Mouse (Mus musculus) Muller cell, postnatal 12 days (primary cell): ENCODE results near the gene Nagk.
"Not testable (repeated sequence)": the region's sequence is repeated elsewhere in the genome, so short reads cannot be mapped to it uniquely, and the experiment has no call there.

Source experiments
- DNase-seq: peaks from one replicate; pipeline ENCODE4 v3.0.0-alpha.2; 2015; ENCODE audit errors: inconsistent ontology term

Nagk gene

GRCm38 (mm10) chr6:83815801-83816200, 21.0 kb downstream of the Nagk start:
- DNase-seq, result no peak

- DNase-seq, result peak; percentile 23
Observed at GRCm38 (mm10) chr6:83818996-83819395, 24.2 kb downstream of the Nagk start.

- no peak for DNase-seq
Observed at GRCm38 (mm10) chr6:83820727-83821515, 26.1 kb downstream of the Nagk start.

- no peak for DNase-seq
Observed at GRCm38 (mm10) chr6:83821856-83822255, 27.1 kb downstream of the Nagk start.

- DNase-seq, result no peak
Observed at GRCm38 (mm10) chr6:83830941-83831605, 36.3 kb downstream of the Nagk start.

GRCm38 (mm10) chr6:83831606-83832123, 36.9 kb downstream of the Nagk start, which contains the start of gene Paip2b:
Gene Paip2b (minus strand): TSS chr6:83831741.
- peak; percentile 99 for DNase-seq

- not testable (repeated sequence) for DNase-seq
Observed at GRCm38 (mm10) chr6:83832393-83832792, 37.6 kb downstream of the Nagk start.

GRCm38 (mm10) chr6:83836826-83837225, 42.0 kb downstream of the Nagk start:
- DNase-seq, result no peak

- no peak for DNase-seq
Observed at GRCm38 (mm10) chr6:83838046-83838445, 43.3 kb downstream of the Nagk start.

GRCm38 (mm10) chr6:83840086-83840485, 45.3 kb downstream of the Nagk start:
- no peak for DNase-seq

- DNase-seq, result no peak
Observed at GRCm38 (mm10) chr6:83844913-83845312, 50.1 kb downstream of the Nagk start.

- no peak for DNase-seq
Observed at GRCm38 (mm10) chr6:83846141-83846540, 51.4 kb downstream of the Nagk start.

- DNase-seq, result no peak
Observed at GRCm38 (mm10) chr6:83849446-83849845, 54.7 kb downstream of the Nagk start.
